Mouse (Mus musculus) MEL (cell line): ENCODE results near the gene 0610010F05Rik. TPM values are rescaled to one million over a fixed set of nuclear protein-coding genes. Genes with fewer than 3 reads are reported as not detected.

Experiments used
- DNase-seq: peaks from one replicate; pipeline ENCODE4 v3.0.0; 2011; ENCODE audit warnings: low read depth, low spot score
- H3K27ac ChIP-seq: 2 replicates; pipeline ENCODE4 v1.5.1; 2012; ENCODE audit warnings: low read depth, mild to moderate bottlenecking, control low read depth, low read length, moderate library complexity; ENCODE audit not compliant: control insufficient read depth
- H3K27me3 ChIP-seq, 2 experiments: fragments of 150-350 bp in 1 of 2; sonication (generic) in 1 of 2; 2 replicates each; pipeline ENCODE4 v1.6.1; 2012; ENCODE audit warnings: low read length in 2 of 2, mild to moderate bottlenecking in 2 of 2, improper control_type of control experiment in 1 of 2, moderate library complexity in 1 of 2; ENCODE audit not compliant: insufficient read depth in 2 of 2, control insufficient read depth in 1 of 2
- H3K36me3 ChIP-seq, 2 experiments: 2 replicates each; pipeline ENCODE4 v1.6.1; 2012 to 2014; ENCODE audit warnings: low read length in 2 of 2, improper control_type of control experiment in 1 of 2, inconsistent platforms in 1 of 2, mild to moderate bottlenecking in 1 of 2; ENCODE audit not compliant: insufficient read depth in 2 of 2, control insufficient read depth in 1 of 2
- H3K4me1 ChIP-seq, 2 experiments: fragments of 150-350 bp in 1 of 2; sonication (generic) in 1 of 2; 2 replicates each; pipeline ENCODE4 v1.6.1; 2012; ENCODE audit warnings: low read length in 2 of 2, improper control_type of control experiment in 1 of 2, mild to moderate bottlenecking in 1 of 2; ENCODE audit not compliant: insufficient read depth in 2 of 2, control insufficient read depth in 1 of 2
- H3K4me3 ChIP-seq, 2 experiments: fragments of 150-350 bp in 1 of 2; sonication (generic) in 1 of 2; 2 replicates each; pipeline ENCODE4 v1.5.1; 2012; ENCODE audit warnings: low read depth in 2 of 2, low read length in 2 of 2, mild to moderate bottlenecking in 2 of 2, moderate library complexity in 2 of 2, control low read depth in 1 of 2, improper control_type of control experiment in 1 of 2; ENCODE audit not compliant: control insufficient read depth in 1 of 2, insufficient read depth in 1 of 2
- H3K79me2 ChIP-seq: 2 replicates; pipeline ENCODE4 v1.6.1; 2012; ENCODE audit warnings: mild to moderate bottlenecking, low read length, moderate library complexity; ENCODE audit not compliant: control insufficient read depth, poor library complexity, insufficient read depth
- H3K9ac ChIP-seq: 2 replicates; pipeline ENCODE4 v1.6.1; 2012; ENCODE audit warnings: low read depth, mild to moderate bottlenecking, control low read depth, low read length, moderate library complexity; ENCODE audit not compliant: control insufficient read depth, poor library complexity, severe bottlenecking
- H3K9me3 ChIP-seq: fragments of 150-350 bp; sonication (generic); replicated peaks from 2 replicates; pipeline ENCODE4 v1.6.1; 2012; ENCODE audit warnings: mild to moderate bottlenecking, low read length, improper control_type of control experiment, moderate library complexity; ENCODE audit not compliant: insufficient read depth
- BHLHE40 ChIP-seq: IDR thresholded peaks from 2 replicates; pipeline ENCODE4 v1.6.1; 2012; ENCODE audit warnings: low read depth, mild to moderate bottlenecking, inconsistent platforms, low read length, improper control_type of control experiment, borderline replicate concordance
- CHD2 ChIP-seq: IDR thresholded peaks from 2 replicates; pipeline ENCODE4 v1.6.1; 2011; ENCODE audit warnings: low read length, improper control_type of control experiment
- CTCF ChIP-seq, 3 experiments: IDR thresholded peaks in 2 of 3; conservative IDR thresholded peaks in 1 of 3; 2 replicates each; pipeline ENCODE4 v1.5.1; 2011 to 2012; ENCODE audit warnings: low read length in 3 of 3, low read depth in 2 of 3, mild to moderate bottlenecking in 2 of 3, improper control_type of control experiment in 1 of 3, inconsistent platforms in 1 of 3, mixed read lengths in 1 of 3, moderate library complexity in 1 of 3; ENCODE audit not compliant: control insufficient read depth in 1 of 3, insufficient read depth in 1 of 3, poor library complexity in 1 of 3, severe bottlenecking in 1 of 3
- E2F4 ChIP-seq: IDR thresholded peaks from 2 replicates; pipeline ENCODE4 v1.6.1; 2011; ENCODE audit warnings: low read depth, low read length, improper control_type of control experiment, borderline replicate concordance
- ELF1 ChIP-seq: IDR thresholded peaks from 2 replicates; pipeline ENCODE4 v1.6.1; 2014; ENCODE audit warnings: low read depth, mild to moderate bottlenecking, inconsistent platforms, low read length, improper control_type of control experiment, moderate library complexity
- GABPA ChIP-seq: IDR thresholded peaks from 2 replicates; pipeline ENCODE4 v1.6.1; 2012; ENCODE audit warnings: low read depth, mild to moderate bottlenecking, inconsistent platforms, low read length, improper control_type of control experiment, moderate library complexity
- GATA1 ChIP-seq: IDR thresholded peaks from 2 replicates; pipeline ENCODE4 v1.6.1; 2011; ENCODE audit warnings: low read depth, low read length, improper control_type of control experiment
- HCFC1 ChIP-seq: IDR thresholded peaks from 2 replicates; pipeline ENCODE4 v1.6.1; 2012; ENCODE audit warnings: low read depth, mild to moderate bottlenecking, inconsistent platforms, low read length, improper control_type of control experiment, moderate library complexity
- MAFK ChIP-seq: IDR thresholded peaks from 2 replicates; pipeline ENCODE4 v1.6.1; 2011; ENCODE audit warnings: low read depth, mild to moderate bottlenecking, low read length, improper control_type of control experiment, borderline replicate concordance
- MAX ChIP-seq: IDR thresholded peaks from 2 replicates; pipeline ENCODE4 v1.6.1; 2011; ENCODE audit warnings: low read length, improper control_type of control experiment
- MAZ ChIP-seq: IDR thresholded peaks from 2 replicates; pipeline ENCODE4 v1.6.1; 2012; ENCODE audit warnings: low read depth, mild to moderate bottlenecking, inconsistent platforms, low read length, improper control_type of control experiment
- MEF2A ChIP-seq: IDR thresholded peaks from 2 replicates; pipeline ENCODE4 v1.6.1; 2014; ENCODE audit warnings: low read depth, mild to moderate bottlenecking, inconsistent platforms, low read length, improper control_type of control experiment; ENCODE audit not compliant: poor library complexity, insufficient replicate concordance, severe bottlenecking; ENCODE audit errors: extremely low read depth
- MYB ChIP-seq: IDR thresholded peaks from 2 replicates; pipeline ENCODE4 v1.6.1; 2011; ENCODE audit warnings: mild to moderate bottlenecking, low read depth, low read length, improper control_type of control experiment
- MYC ChIP-seq: IDR thresholded peaks from 2 replicates; pipeline ENCODE4 v1.6.1; 2011; ENCODE audit warnings: low read depth, mild to moderate bottlenecking, low read length, improper control_type of control experiment, moderate library complexity
- NELFE ChIP-seq: IDR thresholded peaks from 2 replicates; pipeline ENCODE4 v1.6.1; 2011; ENCODE audit warnings: low read depth, low read length, improper control_type of control experiment
- NRF1 ChIP-seq: IDR thresholded peaks from 2 replicates; pipeline ENCODE4 v1.6.1; 2014; ENCODE audit warnings: low read depth, mild to moderate bottlenecking, inconsistent platforms, low read length, improper control_type of control experiment, moderate library complexity; ENCODE audit not compliant: poor library complexity, insufficient read depth, severe bottlenecking
- POLR2AphosphoS2 ChIP-seq: IDR thresholded peaks from 2 replicates; pipeline ENCODE4 v1.6.1; 2011; ENCODE audit warnings: low read length, improper control_type of control experiment
- POLR2AphosphoS5 ChIP-seq: IDR thresholded peaks from 2 replicates; pipeline ENCODE4 v1.6.1; 2012; ENCODE audit warnings: low read depth, borderline replicate concordance, mild to moderate bottlenecking, inconsistent platforms, low read length, moderate library complexity, mixed read lengths
- RCOR1 ChIP-seq: IDR thresholded peaks from 2 replicates; pipeline ENCODE4 v1.6.1; 2012; ENCODE audit warnings: low read depth, mild to moderate bottlenecking, inconsistent platforms, low read length, improper control_type of control experiment
- SIN3A ChIP-seq: IDR thresholded peaks from 2 replicates; pipeline ENCODE4 v1.6.1; 2012; ENCODE audit warnings: low read length, improper control_type of control experiment, inconsistent platforms
- TAL1 ChIP-seq: IDR thresholded peaks from 2 replicates; pipeline ENCODE4 v1.6.1; 2012; ENCODE audit warnings: mild to moderate bottlenecking, inconsistent platforms, low read length, moderate library complexity, mixed read lengths
- TBP ChIP-seq: IDR thresholded peaks from 2 replicates; pipeline ENCODE4 v1.8.0; 2011; ENCODE audit warnings: low read depth, low read length, improper control_type of control experiment
- TCF12 ChIP-seq: IDR thresholded peaks from 2 replicates; pipeline ENCODE4 v1.6.1; 2014; ENCODE audit warnings: low read depth, mild to moderate bottlenecking, inconsistent platforms, low read length, improper control_type of control experiment, moderate library complexity
- UBTF ChIP-seq: IDR thresholded peaks from 2 replicates; pipeline ENCODE4 v1.6.1; 2012; ENCODE audit warnings: low read depth, mild to moderate bottlenecking, inconsistent platforms, low read length, improper control_type of control experiment, moderate library complexity, borderline replicate concordance; ENCODE audit not compliant: insufficient read depth
- USF2 ChIP-seq, 2 experiments: IDR thresholded peaks; 2 replicates each; pipeline ENCODE4 v1.6.1; 2011 to 2012; ENCODE audit warnings: improper control_type of control experiment in 2 of 2, low read length in 2 of 2, borderline replicate concordance in 1 of 2, inconsistent platforms in 1 of 2, low read depth in 1 of 2, mild to moderate bottlenecking in 1 of 2; ENCODE audit not compliant: insufficient read depth in 1 of 2
- ZC3H11A ChIP-seq: IDR thresholded peaks from 2 replicates; pipeline ENCODE4 v1.6.1; 2012; ENCODE audit warnings: low read depth, mild to moderate bottlenecking, inconsistent platforms, low read length, improper control_type of control experiment
- ZKSCAN1 ChIP-seq: IDR thresholded peaks from 2 replicates; pipeline ENCODE4 v1.6.1; 2012; ENCODE audit warnings: low read depth, mild to moderate bottlenecking, inconsistent platforms, low read length, improper control_type of control experiment, moderate library complexity
- ZNF384 ChIP-seq: IDR thresholded peaks from 2 replicates; pipeline ENCODE4 v1.6.1; 2012; ENCODE audit warnings: low read depth, mild to moderate bottlenecking, inconsistent platforms, low read length, improper control_type of control experiment
- polyA plus RNA-seq, 2 experiments: library from polyadenylated mRNA; stranded (reverse) in 1 of 2; unstranded in 1 of 2; fragments of >175 nt in 1 of 2; fragments of >200 nt in 1 of 2; gene quantifications; 2 replicates each; pipeline versions ENCODE4 v1.2.1 to v1.2.4; 2012; ENCODE audit warnings: low replicate concordance in 2 of 2, low read depth in 1 of 2; ENCODE audit not compliant: insufficient read length in 2 of 2, insufficient read depth in 1 of 2, missing spikeins in 1 of 2
- total RNA-seq: library from RNA; depleted of rRNA; stranded (reverse); fragments of 300-350 nt; gene quantifications from 2 replicates; pipeline ENCODE4 v1.2.3, GENCODE M21; 2012

The 0610010F05Rik gene
- total and polyA plus RNA-seq, 3 experiments: 13.8 to 156 (median 14.1) TPM

GRCm38 (mm10) chr11:23518981-23519380, 114.5 kb downstream of the 0610010F05Rik start:
- H3K27ac ChIP-seq: no peak overlapping the region
- no peaks in the 10 kb centered on the region for H3K27me3 ChIP-seq
- no peaks in the 10 kb centered on the region; the same call in 1 of the 2 replicates for H3K9me3 ChIP-seq
- no peak overlapping the region for H3K4me3 ChIP-seq
- no peak for TF ChIP-seq MEF2A
- TF ChIP-seq HCFC1: no peak
- no peak for TF ChIP-seq MAX
- no peak for TF ChIP-seq POLR2AphosphoS5
- TF ChIP-seq MAFK: no peak
- no peak for TF ChIP-seq CHD2
- no peak for TF ChIP-seq TAL1
- TF ChIP-seq BHLHE40: no peak
- no peak for TF ChIP-seq RCOR1
- no peak for TF ChIP-seq MYC
- no peak for TF ChIP-seq MYB
- TF ChIP-seq SIN3A: no peak
- TF ChIP-seq GATA1: no peak
- no peaks in the 10 kb centered on the region for H3K79me2 ChIP-seq
- no peak for DNase-seq
- no peaks in the 10 kb centered on the region for H3K4me1 ChIP-seq
- no peaks in the 10 kb centered on the region for H3K36me3 ChIP-seq
- no peak overlapping the region for H3K9ac ChIP-seq

GRCm38 (mm10) chr11:23515315-23515714, 118.1 kb downstream of the 0610010F05Rik start:
- Histone ChIP-seq H3K27me3 (no peaks in the 10 kb centered on the region), H3K79me2 (no peaks in the 10 kb centered on the region), H3K27ac (no peak overlapping the region), H3K9ac (no peak overlapping the region), H3K4me1 (no peaks in the 10 kb centered on the region), H3K4me3 (no peak overlapping the region), H3K36me3 (no peaks in the 10 kb centered on the region), H3K9me3 (no peaks in the 10 kb centered on the region)
- TF ChIP-seq TBP: no peak
- TF ChIP-seq UBTF: no peak
- TF ChIP-seq TCF12: no peak
- TF ChIP-seq CTCF (IDR thresholded peaks at IDR 0.05 in 2 of 3, conservative IDR thresholded peaks at IDR 0.05 in 1 of 3; ENCODE audit: control insufficient read depth in 1 of 3, insufficient read depth in 1 of 3, low read depth in 2 of 3, low read length in 3 of 3, poor library complexity in 1 of 3, severe bottlenecking in 1 of 3): no peak
- no peak for TF ChIP-seq E2F4
- TF ChIP-seq ZC3H11A: no peak
- no peak for TF ChIP-seq ELF1
- TF ChIP-seq MYC: no peak
- TF ChIP-seq ZKSCAN1: no peak
- TF ChIP-seq MAZ: no peak
- no peak for TF ChIP-seq NRF1
- no peak for TF ChIP-seq ZNF384
- TF ChIP-seq NELFE: no peak
- no peak for TF ChIP-seq BHLHE40
- no peak for TF ChIP-seq MYB
- no peak for TF ChIP-seq USF2 (IDR thresholded peaks at IDR 0.05; ENCODE audit: borderline replicate concordance in 1 of 2, insufficient read depth in 1 of 2, low read depth in 1 of 2, low read length in 2 of 2)
- no peak for TF ChIP-seq GABPA
- TF ChIP-seq POLR2AphosphoS2: no peak
- DNase-seq: no peak
